Mouse (Mus musculus): Measurements from ENCODE around the gene Hoxc9. TPM values are rescaled to one million over a fixed set of nuclear protein-coding genes. Genes with fewer than 3 reads are reported as not detected.

Hoxc9 gene
- not detected in 2 replicates for total RNA-seq (2014; rRNA removed)
- polyA plus RNA-seq (2015; fragmentation: Nextera tagmentation; extraction: Ambion mirVana): not detected in 2 replicates

- Histone ChIP-seq H3K36me3 (ENCODE audit: insufficient read depth) (no peaks in the 10 kb centered on the region), H3K9me3 (ENCODE audit: low read length) (no peaks in the 10 kb centered on the region), H3K27ac (ENCODE audit: low read depth, low read length) (no peak within 1 kb of the TSS), H3K9ac (no peak within 1 kb of the TSS), H3K27me3 (ENCODE audit: insufficient read depth, low read length) (peaks cover 93% of the 10 kb centered on the region), H3K4me1 (ENCODE audit: insufficient read depth) (no peaks in the 10 kb centered on the region), H3K4me3 (ENCODE audit: low read depth, low read length) (no peak within 1 kb of the TSS), H3K4me2 (ENCODE audit: low read depth) (no peak within 1 kb of the TSS)
- 2% methylated on average over 16 of the region's 20 CpGs for WGBS
- no peak for TF ChIP-seq CTCF (IDR thresholded peaks at IDR 0.05; ENCODE audit: low read depth)
- DNase-seq: no peak
- no peak for ATAC-seq
These were observed at the start of gene Hoxc9 for GRCm38 (mm10) chr15:102976171-102976570. Hoxc9 (plus strand) TSS chr15:102976439.

DNA sequence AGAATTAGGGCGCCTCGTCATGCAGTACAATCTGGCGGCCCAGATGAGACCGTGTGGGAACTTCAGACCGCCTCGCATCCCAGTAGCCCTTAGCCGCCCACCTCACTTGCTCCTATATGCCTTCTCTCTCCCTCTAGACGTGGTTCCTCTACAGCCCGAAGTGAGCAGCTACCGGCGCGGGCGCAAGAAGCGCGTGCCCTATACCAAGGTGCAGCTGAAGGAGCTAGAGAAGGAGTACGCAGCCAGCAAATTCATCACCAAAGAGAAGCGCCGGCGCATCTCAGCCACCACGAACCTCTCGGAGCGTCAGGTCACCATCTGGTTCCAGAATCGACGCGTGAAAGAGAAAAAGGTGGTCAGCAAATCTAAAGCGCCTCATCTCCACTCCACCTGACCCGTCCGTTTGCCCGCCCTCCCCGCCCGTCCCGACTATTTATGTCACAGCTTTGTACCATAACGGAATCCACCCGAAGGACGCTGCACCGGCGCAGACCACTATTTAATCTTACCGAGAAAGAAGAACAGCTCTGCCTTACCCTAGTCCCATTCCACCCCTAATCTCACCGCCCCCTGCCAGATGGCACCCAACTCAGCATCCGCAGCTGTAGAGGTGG lies 49.1 kb upstream of the Hoxc9 start:
- no peak overlapping the region for H3K27ac ChIP-seq (ENCODE audit: low read depth, low read length)
- no peak for DNase-seq
- ATAC-seq: no peak
- no peak overlapping the region for H3K4me3 ChIP-seq (ENCODE audit: low read depth, low read length)
- WGBS: under 1% methylated on average over 40 of the region's 40 CpGs
- H3K4me2 ChIP-seq (ENCODE audit: low read depth): no peak overlapping the region
- H3K4me1 ChIP-seq (ENCODE audit: insufficient read depth): no peaks in the 10 kb centered on the region
- H3K36me3 ChIP-seq (ENCODE audit: insufficient read depth): no peaks in the 10 kb centered on the region
- no peaks in the 10 kb centered on the region for H3K9me3 ChIP-seq (ENCODE audit: low read length)
- peaks cover 97% of the 10 kb centered on the region for H3K27me3 ChIP-seq (ENCODE audit: insufficient read depth, low read length)
- no peak overlapping the region for H3K9ac ChIP-seq
- TF ChIP-seq CTCF (IDR thresholded peaks at IDR 0.05; ENCODE audit: low read depth): no peak

- Histone ChIP-seq H3K4me3 (ENCODE audit: low read depth, low read length) (no peak overlapping the region), H3K27me3 (ENCODE audit: insufficient read depth, low read length) (peaks cover 99% of the 10 kb centered on the region), H3K9me3 (ENCODE audit: low read length) (no peaks in the 10 kb centered on the region), H3K4me1 (ENCODE audit: insufficient read depth) (no peaks in the 10 kb centered on the region), H3K36me3 (ENCODE audit: insufficient read depth) (no peaks in the 10 kb centered on the region), H3K27ac (ENCODE audit: low read depth, low read length) (no peak overlapping the region), H3K4me2 (ENCODE audit: low read depth) (no peak overlapping the region), H3K9ac (no peak overlapping the region)
- no peak for TF ChIP-seq CTCF (IDR thresholded peaks at IDR 0.05; ENCODE audit: low read depth)
- ATAC-seq: no peak
- no peak for DNase-seq
- WGBS: under 1% methylated on average over 23 of the region's 23 CpGs
These were observed 44.4 kb upstream of the Hoxc9 start for GRCm38 (mm10) chr15:102931706-102932358.

DNA sequence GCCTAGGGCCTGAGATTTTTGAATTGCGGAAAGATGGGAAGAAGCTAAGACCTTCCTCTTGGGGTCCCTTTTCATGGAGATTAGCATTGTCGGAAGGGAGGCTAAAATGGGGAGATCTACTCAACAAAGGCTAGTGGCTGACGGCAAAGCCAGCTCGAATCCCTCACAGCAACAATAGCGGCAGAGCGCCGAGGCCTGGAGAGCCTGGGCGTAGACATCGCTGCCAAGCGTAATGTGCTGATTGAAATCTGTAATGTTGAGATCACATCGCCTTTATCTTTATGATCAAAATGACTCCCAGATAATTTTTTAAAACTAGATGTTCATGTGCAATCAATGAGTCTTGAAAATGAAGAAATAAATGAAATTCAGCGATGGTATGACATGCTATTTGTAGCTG lies 41.8 kb upstream of the Hoxc9 start:
- Histone ChIP-seq H3K4me3 (ENCODE audit: low read depth, low read length) (no peak overlapping the region), H3K9me3 (ENCODE audit: low read length) (no peaks in the 10 kb centered on the region), H3K4me1 (ENCODE audit: insufficient read depth) (no peaks in the 10 kb centered on the region), H3K9ac (no peak overlapping the region), H3K27me3 (ENCODE audit: insufficient read depth, low read length) (peaks cover 99% of the 10 kb centered on the region), H3K36me3 (ENCODE audit: insufficient read depth) (no peaks in the 10 kb centered on the region), H3K4me2 (ENCODE audit: low read depth) (no peak overlapping the region), H3K27ac (ENCODE audit: low read depth, low read length) (no peak overlapping the region)
- no peak for ATAC-seq
- WGBS: 3% methylated on average over 12 of the region's 12 CpGs
- TF ChIP-seq CTCF (IDR thresholded peaks at IDR 0.05; ENCODE audit: low read depth): no peak
- no peak for DNase-seq

- Histone ChIP-seq H3K36me3 (ENCODE audit: insufficient read depth) (no peaks in the 10 kb centered on the region), H3K4me2 (ENCODE audit: low read depth) (no peak overlapping the region), H3K4me1 (ENCODE audit: insufficient read depth) (no peaks in the 10 kb centered on the region), H3K9ac (no peak overlapping the region), H3K27ac (ENCODE audit: low read depth, low read length) (no peak overlapping the region), H3K4me3 (ENCODE audit: low read depth, low read length) (no peak overlapping the region), H3K9me3 (ENCODE audit: low read length) (no peaks in the 10 kb centered on the region), H3K27me3 (ENCODE audit: insufficient read depth, low read length) (peaks cover 99% of the 10 kb centered on the region)
- WGBS: under 1% methylated on average over 27 of the region's 27 CpGs
- no peak for DNase-seq
- ATAC-seq: no peak
- no peak for TF ChIP-seq CTCF (IDR thresholded peaks at IDR 0.05; ENCODE audit: low read depth)
These were observed 41.3 kb upstream of the Hoxc9 start for GRCm38 (mm10) chr15:102934897-102935296.

GRCm38 (mm10) chr15:102936279-102936972 lies 39.8 kb upstream of the Hoxc9 start, which contains the start of gene Hoxc12:
Hoxc12 (plus strand) TSS chr15:102936757.
- ATAC-seq (no peak), DNase-seq (no peak)
- Histone ChIP-seq H3K4me3 (ENCODE audit: low read depth, low read length) (no peak within 1 kb of the TSS), H3K36me3 (ENCODE audit: insufficient read depth) (no peaks in the 10 kb centered on the region), H3K9me3 (ENCODE audit: low read length) (no peaks in the 10 kb centered on the region), H3K9ac (no peak within 1 kb of the TSS), H3K4me2 (ENCODE audit: low read depth) (no peak within 1 kb of the TSS), H3K27ac (ENCODE audit: low read depth, low read length) (no peak within 1 kb of the TSS), H3K4me1 (ENCODE audit: insufficient read depth) (no peaks in the 10 kb centered on the region), H3K27me3 (ENCODE audit: insufficient read depth, low read length) (peaks cover 98% of the 10 kb centered on the region)
- 3% methylated on average over 31 of the region's 31 CpGs for WGBS
- TF ChIP-seq CTCF (IDR thresholded peaks at IDR 0.05; ENCODE audit: low read depth): no peak

Measured in forebrain, postnatal 0 days (tissue).